Mouse (Mus musculus): ENCODE data around the gene Klk9. TPM values are rescaled to one million over a fixed set of nuclear protein-coding genes. Genes with fewer than 3 reads are reported as not detected.

The Klk9 gene
- polyA plus RNA-seq, 2 experiments from 2014 or later, result not detected

GRCm38 (mm10) chr7:43796355-43796754 lies 4.7 kb downstream of the Klk9 start:
- no peak for ATAC-seq

- ATAC-seq, result peak; percentile 62
Measured at GRCm38 (mm10) chr7:43797333-43797769, 5.7 kb downstream of the Klk9 start, which contains the start of gene Klk8. Gene Klk8 (plus strand): TSS chr7:43797577.

- peak; percentile 73 for ATAC-seq
Measured at GRCm38 (mm10) chr7:43797844-43798462, 6.3 kb downstream of the Klk9 start.

GRCm38 (mm10) chr7:43799876-43800275 lies 8.2 kb downstream of the Klk9 start:
- ATAC-seq, result no peak

GRCm38 (mm10) chr7:43810994-43811393 lies 19.3 kb downstream of the Klk9 start, which contains the start of gene Klk7:
Gene Klk7 (plus strand): TSS chr7:43811294.
- no peak for ATAC-seq

GRCm38 (mm10) chr7:43815211-43815610 lies 23.5 kb downstream of the Klk9 start:
- ATAC-seq, result no peak

GRCm38 (mm10) chr7:43816746-43817145 lies 25.1 kb downstream of the Klk9 start:
- ATAC-seq, result no peak

GRCm38 (mm10) chr7:43821581-43821980 lies 29.9 kb downstream of the Klk9 start:
- ATAC-seq, result no peak

- no peak for ATAC-seq
Measured at GRCm38 (mm10) chr7:43824199-43824598, 32.5 kb downstream of the Klk9 start, which contains the start of gene Klk6. Gene Klk6 (plus strand): TSS chr7:43824499.

- no peak for ATAC-seq
Measured at GRCm38 (mm10) chr7:43826056-43826455, 34.4 kb downstream of the Klk9 start.

- no peak for ATAC-seq
Measured at GRCm38 (mm10) chr7:43827706-43828105, 36.0 kb downstream of the Klk9 start.

GRCm38 (mm10) chr7:43829006-43829405 lies 37.3 kb downstream of the Klk9 start:
- ATAC-seq, result no peak

- ATAC-seq, result no peak
Measured at GRCm38 (mm10) chr7:43841701-43842100, 50.0 kb downstream of the Klk9 start, which contains the start of gene Klk5. Gene Klk5 (plus strand): TSS chr7:43841971.

- ATAC-seq, result no peak
Measured at GRCm38 (mm10) chr7:43843801-43844200, 52.1 kb downstream of the Klk9 start.

Other genes starting within 250 kb of the Klk9 start
- not detected for gene Cd33, start 247.5 kb upstream of the Klk9 start, polyA plus RNA-seq (2017; shearing (Covaris generic))
- 1 to 10 TPM; 3.2 to 3.4 TPM for gene Zfp658, start 229.6 kb upstream of the Klk9 start, polyA plus RNA-seq (2017; shearing (Covaris generic))
- 10 to 100 TPM in 1 of 2 experiments, 1 to 10 TPM in 1; 9.4 to 10.9 TPM for gene Zfp719, start 212.3 kb upstream of the Klk9 start, polyA plus RNA-seq (2017; shearing (Covaris generic))
- under 1 TPM in 1 of 2 experiments, not detected in 1; 0.20 TPM for gene Zfp819, start 184.7 kb upstream of the Klk9 start, polyA plus RNA-seq (2017; shearing (Covaris generic))
- not detected for gene Ceacam18, start 157.2 kb upstream of the Klk9 start, polyA plus RNA-seq (2017; shearing (Covaris generic))
- under 1 TPM in 1 of 2 experiments, not detected in 1; 0.34 TPM for gene Siglece, start 131.7 kb upstream of the Klk9 start, polyA plus RNA-seq (2017; shearing (Covaris generic))
- gene Ctu1, start 119.9 kb upstream of the Klk9 start, polyA plus RNA-seq (2017; shearing (Covaris generic)), result 1 to 10 TPM; 1.2 to 1.3 TPM
- not detected for gene Klk14, start 101.5 kb upstream of the Klk9 start, polyA plus RNA-seq (2017; shearing (Covaris generic))
- gene Klk13, start 79.3 kb upstream of the Klk9 start, polyA plus RNA-seq (2017; shearing (Covaris generic)), result not detected
- gene Klk12, start 23.0 kb upstream of the Klk9 start, polyA plus RNA-seq (2017; shearing (Covaris generic)), result not detected
- gene Klk11, start 17.3 kb upstream of the Klk9 start, polyA plus RNA-seq (2017; shearing (Covaris generic)), result under 1 TPM in 1 of 2 experiments, not detected in 1; 0.36 TPM
- gene Klk10, start 10.9 kb upstream of the Klk9 start, polyA plus RNA-seq (2017; shearing (Covaris generic)), result under 1 TPM in 1 of 2 experiments, not detected in 1; 0.32 TPM
- 100 to 1,000 TPM; 179 to 197 TPM for gene Klk8, start 5.7 kb downstream of the Klk9 start, polyA plus RNA-seq (2017; shearing (Covaris generic))
- not detected for gene Klk7, start 19.4 kb downstream of the Klk9 start, polyA plus RNA-seq (2017; shearing (Covaris generic))
- gene Klk6, start 32.6 kb downstream of the Klk9 start, polyA plus RNA-seq (2017; shearing (Covaris generic)), result not detected
- gene Klk5, start 50.1 kb downstream of the Klk9 start, polyA plus RNA-seq (2017; shearing (Covaris generic)), result not detected
- not detected for gene Klk4, start 89.3 kb downstream of the Klk9 start, polyA plus RNA-seq (2017; shearing (Covaris generic))
- not detected for gene Klk15, start 141.8 kb downstream of the Klk9 start, polyA plus RNA-seq (2017; shearing (Covaris generic))
- not detected for gene Klk1b8, start 158.8 kb downstream of the Klk9 start, polyA plus RNA-seq (2017; shearing (Covaris generic))
- gene Klk1b1, start 174.9 kb downstream of the Klk9 start, polyA plus RNA-seq (2017; shearing (Covaris generic)), result not detected
- not detected for gene Klk1b9, start 184.2 kb downstream of the Klk9 start, polyA plus RNA-seq (2017; shearing (Covaris generic))
- not detected for gene Klk1b11, start 204.0 kb downstream of the Klk9 start, polyA plus RNA-seq (2017; shearing (Covaris generic))
- gene Klk1b26, start 220.3 kb downstream of the Klk9 start, polyA plus RNA-seq (2017; shearing (Covaris generic)), result not detected

All from activated CD4-positive, CD25-positive, alpha-beta regulatory T cell, adult 4 months (primary cell).